Mouse (Mus musculus) hindbrain, embryonic 14.5 days (tissue): ENCODE measurements at regions not wholly inside any gene's neighbourhood (a gene's known extent, or its start where the extent isn't known, plus 50 kb on each side); places are given as distances from the start of the nearest gene placed in this dataset.

Source experiments
- ATAC-seq: fragments of 200-750 bp; cut with Nextera tagmentation; 2 replicates; pipeline ENCODE4 v1.8.0; 2017; ENCODE audit warnings: moderate number of reproducible peaks, mild to moderate bottlenecking, moderate TSS enrichment, moderate library complexity; ENCODE audit not compliant: low FRiP score
- DNase-seq: peaks from one replicate; pipeline ENCODE4 v3.0.0-alpha.2; 2015; ENCODE audit warnings: low spot score
- H3K27ac ChIP-seq: fragments of 300-500 bp; sonication (generic); 2 replicates; pipeline ENCODE4 v1.5.1; 2014; ENCODE audit warnings: mild to moderate bottlenecking, moderate library complexity
- H3K27me3 ChIP-seq: fragments of 300-500 bp; sonication (generic); 2 replicates; pipeline ENCODE4 v1.6.1; 2014; ENCODE audit warnings: mild to moderate bottlenecking, low read length, mixed read lengths; ENCODE audit not compliant: control insufficient read depth, insufficient read depth
- H3K36me3 ChIP-seq: fragments of 300-500 bp; sonication (generic); replicated peaks from 2 replicates; pipeline ENCODE4 v1.6.1; 2014; ENCODE audit not compliant: control insufficient read depth, insufficient read depth
- H3K4me1 ChIP-seq: fragments of 300-500 bp; sonication (generic); replicated peaks from 2 replicates; pipeline ENCODE4 v1.6.1; 2014; ENCODE audit warnings: antibody characterized with exemption, low read length, mixed read lengths; ENCODE audit not compliant: control insufficient read depth, insufficient read depth
- H3K4me2 ChIP-seq: fragments of 300-500 bp; sonication (generic); replicated peaks from 2 replicates; pipeline ENCODE4 v1.6.1; 2014; ENCODE audit warnings: mild to moderate bottlenecking, moderate library complexity
- H3K4me3 ChIP-seq: fragments of 300-500 bp; sonication (generic); replicated peaks from 2 replicates; pipeline ENCODE4 v1.5.1; 2014; ENCODE audit warnings: mild to moderate bottlenecking, low read length
- H3K9ac ChIP-seq: fragments of 300-500 bp; sonication (generic); 2 replicates; pipeline ENCODE4 v1.6.1; 2014
- H3K9me3 ChIP-seq: fragments of 300-500 bp; sonication (generic); 2 replicates; pipeline ENCODE4 v1.6.1; 2016; ENCODE audit warnings: low read length; ENCODE audit not compliant: control insufficient read depth
- WGBS: fragments of 180-500 bp; shearing (Covaris S2); extraction: QIAGEN DNeasy Blood & Tissue Kit; methylation state at CpG from one replicate; pipeline ENCODE4 v1.1.7; 2014; 5-methylcytosine and 5-hydroxymethylcytosine counted together

- H3K27me3 ChIP-seq = no peaks in the 10 kb centered on the region
- WGBS = 63% methylated on average over 4 of the region's 4 CpGs
- no peak overlapping the region for H3K4me2 ChIP-seq
Observed at GRCm38 (mm10) chr6:17195538-17195937, 85.4 kb upstream of the Cav2 start.

GRCm38 (mm10) chr6:17197728-17198397 lies 83.1 kb upstream of the Cav2 start:
- H3K9ac ChIP-seq = no peak overlapping the region

More at GRCm38 (mm10) chr6:17195538-17195937, 85.4 kb upstream of the Cav2 start:
- H3K9ac ChIP-seq = no peak overlapping the region
- H3K36me3 ChIP-seq = no peaks in the 10 kb centered on the region
- no peak overlapping the region for H3K4me3 ChIP-seq
- no peaks in the 10 kb centered on the region for H3K4me1 ChIP-seq
- H3K9me3 ChIP-seq = no peaks in the 10 kb centered on the region
- H3K27ac ChIP-seq = no peak overlapping the region
- ATAC-seq = no peak
- no peak for DNase-seq

GRCm38 (mm10) chr6:17198876-17199275 lies 82.1 kb upstream of the Cav2 start:
- no peak overlapping the region for H3K27ac ChIP-seq
- no peaks in the 10 kb centered on the region for H3K27me3 ChIP-seq
- no peak for DNase-seq
- no peak overlapping the region for H3K4me3 ChIP-seq
- H3K36me3 ChIP-seq = no peaks in the 10 kb centered on the region
- H3K9me3 ChIP-seq = no peaks in the 10 kb centered on the region
- no peak overlapping the region for H3K4me2 ChIP-seq
- H3K4me1 ChIP-seq = no peaks in the 10 kb centered on the region
- no peak for ATAC-seq
- H3K9ac ChIP-seq = no peak overlapping the region
- 76% methylated on average over 9 of the region's 9 CpGs for WGBS

More at GRCm38 (mm10) chr6:17197728-17198397, 83.1 kb upstream of the Cav2 start:
- 71% methylated on average over 18 of the region's 18 CpGs for WGBS
- ATAC-seq (no peak), DNase-seq (no peak)
- Histone ChIP-seq H3K4me1 (no peaks in the 10 kb centered on the region), H3K27me3 (no peaks in the 10 kb centered on the region), H3K9me3 (no peaks in the 10 kb centered on the region), H3K27ac (no peak overlapping the region), H3K4me2 (no peak overlapping the region), H3K4me3 (no peak overlapping the region), H3K36me3 (no peaks in the 10 kb centered on the region)

- Histone ChIP-seq H3K9me3 (no peaks in the 10 kb centered on the region), H3K4me3 (no peak overlapping the region), H3K27ac (no peak overlapping the region), H3K4me2 (no peak overlapping the region), H3K36me3 (no peaks in the 10 kb centered on the region), H3K9ac (no peak overlapping the region), H3K4me1 (no peaks in the 10 kb centered on the region), H3K27me3 (no peaks in the 10 kb centered on the region)
- no peak for ATAC-seq
- no peak for DNase-seq
- 89% methylated on average over 6 of the region's 6 CpGs for WGBS
Observed at GRCm38 (mm10) chr6:17201916-17202636, 78.9 kb upstream of the Cav2 start.

GRCm38 (mm10) chr6:17203302-17203701 lies 77.7 kb upstream of the Cav2 start:
- H3K4me2 ChIP-seq = no peak overlapping the region
- no peak overlapping the region for H3K27ac ChIP-seq
- no peak overlapping the region for H3K9ac ChIP-seq
- no peaks in the 10 kb centered on the region for H3K9me3 ChIP-seq
- WGBS = 97% methylated on average over 5 of the region's 5 CpGs
- no peaks in the 10 kb centered on the region for H3K4me1 ChIP-seq
- no peaks in the 10 kb centered on the region for H3K27me3 ChIP-seq
- no peak overlapping the region for H3K4me3 ChIP-seq
- no peaks in the 10 kb centered on the region for H3K36me3 ChIP-seq
- no peak for DNase-seq
- ATAC-seq = no peak

- DNase-seq = no peak
- 56% methylated on average over 9 of the region's 9 CpGs for WGBS
Observed at GRCm38 (mm10) chr6:17203900-17204686, 76.9 kb upstream of the Cav2 start.

GRCm38 (mm10) chr6:17206932-17207331 lies 74.1 kb upstream of the Cav2 start:
- no peaks in the 10 kb centered on the region for H3K27me3 ChIP-seq
- no peak overlapping the region for H3K9ac ChIP-seq
- DNase-seq (no peak), ATAC-seq (no peak)
- H3K36me3 ChIP-seq = no peaks in the 10 kb centered on the region
- 98% methylated on average over 3 of the region's 3 CpGs for WGBS
- no peaks in the 10 kb centered on the region for H3K4me1 ChIP-seq
- H3K27ac ChIP-seq = no peak overlapping the region
- H3K9me3 ChIP-seq = no peaks in the 10 kb centered on the region
- H3K4me2 ChIP-seq = no peak overlapping the region
- no peak overlapping the region for H3K4me3 ChIP-seq

More at GRCm38 (mm10) chr6:17203900-17204686, 76.9 kb upstream of the Cav2 start:
- Histone ChIP-seq H3K4me1 (no peaks in the 10 kb centered on the region), H3K4me2 (no peak overlapping the region), H3K36me3 (no peaks in the 10 kb centered on the region), H3K27ac (no peak overlapping the region), H3K9ac (no peak overlapping the region), H3K9me3 (no peaks in the 10 kb centered on the region), H3K27me3 (no peaks in the 10 kb centered on the region), H3K4me3 (no peak overlapping the region)
- no peak for ATAC-seq

- Histone ChIP-seq H3K36me3 (no peaks in the 10 kb centered on the region), H3K27ac (no peak overlapping the region), H3K9ac (no peak overlapping the region), H3K4me2 (no peak overlapping the region), H3K4me3 (no peak overlapping the region), H3K4me1 (no peaks in the 10 kb centered on the region), H3K9me3 (no peaks in the 10 kb centered on the region), H3K27me3 (no peaks in the 10 kb centered on the region)
- WGBS = 78% methylated on average over 4 of the region's 4 CpGs
- DNase-seq (no peak), ATAC-seq (no peak)
Observed at GRCm38 (mm10) chr6:17209792-17210191, 71.2 kb upstream of the Cav2 start.

- no peak overlapping the region for H3K4me2 ChIP-seq
- DNase-seq (no peak), ATAC-seq (no peak)
- H3K27me3 ChIP-seq = no peaks in the 10 kb centered on the region
- 74% methylated on average over 5 of the region's 5 CpGs for WGBS
- no peaks in the 10 kb centered on the region for H3K36me3 ChIP-seq
- no peaks in the 10 kb centered on the region for H3K9me3 ChIP-seq
- no peak overlapping the region for H3K4me3 ChIP-seq
- no peaks in the 10 kb centered on the region for H3K4me1 ChIP-seq
- no peak overlapping the region for H3K9ac ChIP-seq
- H3K27ac ChIP-seq = no peak overlapping the region
Observed at GRCm38 (mm10) chr6:17211346-17211745, 69.6 kb upstream of the Cav2 start.
